Mouse (Mus musculus) splenic B cell, adult 2 months (primary cell): ENCODE measurements around the gene Igsf8.
"Not testable (repeated sequence)": the region's sequence is repeated elsewhere in the genome, so short reads cannot be mapped to it uniquely, and the experiment has no call there.

Experiments used
- DNase-seq: peaks from one replicate; pipeline ENCODE4 v3.0.0-alpha.2; 2011; ENCODE audit warnings: low read depth, low spot score
- H3K27me3 ChIP-seq: 2 replicates; pipeline ENCODE4 v1.6.1; 2012; ENCODE audit warnings: mild to moderate bottlenecking, low read length, moderate library complexity, mixed read lengths; ENCODE audit not compliant: control insufficient read depth, poor library complexity, insufficient read depth, severe bottlenecking
- H3K36me3 ChIP-seq: 2 replicates; pipeline ENCODE4 v1.6.1; 2012; ENCODE audit warnings: mild to moderate bottlenecking, low read length, moderate library complexity, mixed read lengths; ENCODE audit not compliant: control insufficient read depth, poor library complexity, insufficient read depth, severe bottlenecking

The Igsf8 gene

DNA sequence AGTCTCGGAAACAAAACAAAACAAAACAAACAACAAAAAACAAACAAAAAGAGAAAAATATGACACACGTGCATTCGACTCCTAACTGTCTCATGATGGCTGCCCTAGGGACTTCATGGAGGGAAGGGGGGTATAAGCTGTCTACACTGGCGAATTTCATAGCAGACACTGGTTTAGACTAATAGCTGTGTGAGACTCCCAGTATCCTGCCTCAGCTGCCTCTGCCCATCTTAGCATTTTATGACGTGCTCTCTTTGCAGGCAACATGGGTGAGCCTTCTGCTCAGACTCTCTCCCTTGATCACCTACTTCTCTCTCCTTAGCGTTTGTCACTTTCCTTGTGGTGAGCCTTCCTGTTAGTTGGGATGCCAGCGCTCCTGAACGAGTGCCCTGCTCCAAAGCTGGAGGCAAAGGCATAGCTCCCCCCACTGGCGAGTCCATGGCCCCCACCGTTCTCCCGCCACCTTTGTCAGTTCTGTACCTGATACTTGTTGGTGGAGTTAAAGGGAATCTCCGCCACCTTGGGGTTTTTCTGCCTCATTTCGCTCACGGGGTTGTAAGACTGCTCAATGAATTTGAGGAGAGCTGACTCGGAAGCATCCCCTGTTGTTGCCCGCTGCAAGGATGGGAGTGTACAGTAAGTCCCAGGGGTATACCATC lies 17.8 kb upstream of the Igsf8 start:
- DNase-seq = peak; percentile 2
- H3K27me3 ChIP-seq = no peaks in the 10 kb centered on the region
- H3K36me3 ChIP-seq = no peaks in the 10 kb centered on the region

DNA sequence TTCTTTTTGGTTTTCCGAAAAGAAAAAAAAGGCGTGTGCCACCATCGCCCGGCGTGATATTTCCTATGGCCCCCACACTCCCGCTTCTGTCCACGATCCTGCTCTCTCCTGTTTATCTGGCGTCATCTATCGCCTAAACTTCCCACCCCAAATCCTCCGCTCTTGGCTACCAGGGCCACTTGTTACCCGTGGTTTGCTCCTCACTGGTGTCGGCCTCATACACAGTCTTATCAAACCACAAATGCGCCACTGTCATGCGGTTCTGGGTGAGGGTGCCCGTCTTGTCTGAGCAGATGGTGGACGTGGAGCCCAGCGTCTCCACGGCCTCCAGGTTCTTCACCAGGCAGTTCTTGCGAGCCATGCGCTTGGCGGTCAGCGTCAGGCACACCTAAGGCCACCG lies 16.8 kb upstream of the Igsf8 start:
- not testable (repeated sequence) for DNase-seq, H3K36me3 ChIP-seq

DNA sequence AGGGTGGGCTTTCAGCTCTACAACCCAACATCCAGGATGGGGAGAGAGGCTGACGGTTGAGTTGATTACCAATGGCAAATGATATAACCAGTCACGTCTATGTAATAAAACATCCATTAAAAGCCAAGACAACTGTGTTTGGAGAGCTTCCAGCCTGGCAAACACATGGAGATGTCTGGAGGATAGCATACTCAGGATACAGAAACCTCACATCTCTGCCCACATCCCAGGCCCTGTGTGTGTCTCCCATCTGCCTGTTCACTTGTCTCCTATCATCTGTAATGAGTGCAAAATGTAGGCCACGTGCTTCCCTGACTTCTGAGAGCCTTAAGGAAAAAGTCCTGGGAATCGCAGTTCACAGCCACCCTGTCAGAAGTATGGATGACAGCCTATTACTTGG lies 14.2 kb upstream of the Igsf8 start:
- Histone ChIP-seq H3K27me3 (no peaks in the 10 kb centered on the region), H3K36me3 (no peaks in the 10 kb centered on the region)
- no peak for DNase-seq

More for the DNA sequence above, 16.8 kb upstream of the Igsf8 start:
- not testable (repeated sequence) for H3K27me3 ChIP-seq

DNA sequence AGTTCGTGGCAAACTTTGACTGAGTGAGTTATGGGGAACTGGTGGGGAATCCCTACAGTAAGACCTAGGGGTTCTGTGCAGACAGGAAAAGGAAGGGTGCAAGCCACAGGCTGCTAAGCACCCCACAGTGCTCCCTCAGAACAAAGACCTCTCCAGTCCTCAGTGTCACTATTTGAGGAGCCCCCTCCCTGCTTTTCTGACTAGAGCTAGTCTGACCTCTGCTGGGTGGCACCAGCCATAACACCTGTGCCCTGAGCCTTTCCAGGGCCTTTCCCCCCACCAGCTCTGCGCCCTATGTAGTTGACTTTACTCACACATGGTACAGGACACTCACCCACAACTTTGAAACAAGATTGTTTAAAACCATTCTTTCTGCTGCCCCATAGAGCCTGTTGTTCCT lies 13.8 kb upstream of the Igsf8 start:
- peak; percentile 36 for DNase-seq
- Histone ChIP-seq H3K27me3 (no peaks in the 10 kb centered on the region), H3K36me3 (no peaks in the 10 kb centered on the region)

DNA sequence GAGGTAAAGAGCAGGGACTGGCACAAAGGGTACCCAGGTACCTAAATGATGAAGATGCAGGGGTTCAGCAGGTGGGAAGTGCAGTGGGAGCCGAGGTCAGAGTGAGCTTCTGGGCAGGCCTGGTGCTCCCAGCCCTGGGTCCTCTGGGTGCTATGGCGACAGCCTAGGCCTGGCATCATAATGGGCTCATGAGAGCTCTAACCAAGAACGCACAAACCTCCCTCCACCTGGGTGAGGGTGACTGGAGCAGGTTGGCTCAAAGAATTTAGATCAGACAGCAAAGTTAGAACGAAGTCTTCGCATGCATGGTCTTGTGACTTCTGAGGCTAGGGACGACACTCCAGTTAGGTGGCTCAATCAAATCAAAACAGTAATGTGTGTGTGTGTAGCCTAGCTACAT lies 3.1 kb upstream of the Igsf8 start, which contains the start of gene Atp1a4:
Atp1a4 (minus strand) TSS at position 101 of the 400 bp plus-strand sequence.
- no peaks in the 10 kb centered on the region for H3K36me3 ChIP-seq
- no peak for DNase-seq
- no peaks in the 10 kb centered on the region for H3K27me3 ChIP-seq

DNA sequence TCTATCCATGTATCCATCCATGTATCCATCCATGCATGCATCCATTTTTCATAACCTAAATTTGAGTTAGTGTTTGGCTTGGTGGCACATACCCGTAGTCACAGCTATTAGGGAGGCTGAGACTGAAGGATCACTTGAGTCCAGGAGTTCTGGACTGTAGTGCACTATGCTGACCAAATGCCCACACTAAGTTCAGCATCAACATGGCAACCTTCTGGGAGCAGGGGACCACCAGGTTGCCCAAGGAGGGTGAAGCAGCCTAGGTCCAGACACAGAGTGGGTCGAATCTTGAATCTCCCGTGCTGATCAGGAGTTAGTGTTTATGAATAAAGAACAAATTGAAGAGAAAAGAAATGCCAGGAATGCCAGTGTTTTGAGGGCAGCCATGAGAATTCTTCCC lies 9.8 kb downstream of the Igsf8 start:
- DNase-seq = no peak
- no peaks in the 10 kb centered on the region for H3K27me3 ChIP-seq

DNA sequence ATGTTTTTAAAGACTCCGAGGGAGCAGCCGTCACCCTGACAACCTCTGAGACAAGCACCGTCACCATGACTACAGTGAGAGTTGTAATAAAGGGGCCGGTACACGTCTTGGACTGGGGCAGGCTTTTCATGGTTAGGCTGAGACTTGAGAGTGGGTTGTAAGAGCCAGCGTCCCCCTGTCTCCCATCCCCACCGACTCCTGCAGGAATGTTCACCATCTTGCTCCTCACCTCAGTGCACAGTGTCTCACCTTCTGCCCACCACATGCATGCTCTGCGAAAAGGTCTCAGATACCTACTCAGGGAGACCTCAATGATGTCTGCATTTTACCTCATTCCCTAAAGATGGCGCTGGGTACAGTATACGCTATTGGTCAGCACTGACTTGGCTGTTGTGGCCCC lies 10.3 kb downstream of the Igsf8 start:
- no peak for DNase-seq
- Histone ChIP-seq H3K36me3 (no peaks in the 10 kb centered on the region), H3K27me3 (no peaks in the 10 kb centered on the region)

More for the DNA sequence above, 9.8 kb downstream of the Igsf8 start:
- H3K36me3 ChIP-seq = no peaks in the 10 kb centered on the region

DNA sequence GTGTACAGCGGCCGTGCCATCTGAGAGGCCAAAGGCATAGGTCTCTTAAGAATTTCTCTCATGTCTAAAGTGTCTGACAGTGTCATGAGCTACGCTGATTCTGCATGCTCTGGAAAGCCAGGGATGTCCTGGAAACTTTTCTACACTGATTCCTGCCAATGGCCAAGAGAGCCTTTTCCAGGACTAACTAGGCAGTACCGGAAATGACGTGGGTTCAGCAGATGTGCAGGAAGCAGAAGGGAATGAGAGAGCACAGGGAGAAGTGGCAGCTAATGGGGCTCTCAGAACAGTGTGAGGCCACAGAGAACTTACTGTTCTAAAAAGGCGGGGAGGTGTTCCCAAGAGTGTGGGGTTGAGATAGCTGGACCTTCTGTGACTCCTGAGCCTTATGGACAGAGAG lies 11.9 kb downstream of the Igsf8 start:
- Histone ChIP-seq H3K27me3 (no peaks in the 10 kb centered on the region), H3K36me3 (no peaks in the 10 kb centered on the region)
- DNase-seq = no peak

DNA sequence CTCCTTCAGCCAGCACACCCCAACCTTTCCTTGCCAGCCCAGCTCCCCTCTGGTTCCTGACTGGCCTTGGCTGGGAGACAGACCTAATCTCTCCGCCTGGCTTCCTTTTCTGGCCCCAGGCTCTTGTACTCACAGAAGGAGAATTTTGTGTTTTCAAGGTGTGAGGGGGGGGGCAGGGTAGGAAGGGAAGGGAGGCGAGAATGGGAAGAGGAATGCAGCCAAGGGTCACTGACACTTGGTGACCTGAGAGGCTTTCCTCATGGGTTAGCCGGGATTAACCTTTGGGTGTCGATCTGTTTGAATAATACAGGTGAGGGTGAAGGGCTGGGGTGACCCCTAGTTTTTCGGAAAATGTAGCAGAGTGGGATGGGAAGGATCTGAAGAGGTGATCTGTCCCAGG lies 12.7 kb downstream of the Igsf8 start:
- H3K27me3 ChIP-seq = no peaks in the 10 kb centered on the region
- DNase-seq = no peak

DNA sequence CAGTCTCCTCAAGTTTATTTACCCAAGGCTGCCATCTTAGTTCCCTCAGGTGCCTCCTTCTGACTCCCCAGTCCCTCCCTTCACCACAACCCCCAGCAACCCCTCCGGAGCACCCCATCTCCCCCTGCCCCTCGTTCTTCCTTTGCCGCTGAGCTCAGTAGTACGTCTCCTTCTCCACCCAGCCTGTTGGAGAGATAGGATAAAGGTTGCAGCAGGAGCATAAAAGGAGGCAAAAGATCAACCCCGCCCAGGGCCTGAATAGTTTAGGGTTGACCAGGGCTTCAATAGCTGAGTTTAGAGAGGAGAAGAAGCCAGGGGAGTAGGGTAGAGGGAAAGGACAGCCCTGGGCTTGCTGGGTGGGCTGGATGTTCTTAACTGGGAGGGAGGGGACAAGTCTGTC lies 13.1 kb downstream of the Igsf8 start:
- no peaks in the 10 kb centered on the region for H3K36me3 ChIP-seq
- H3K27me3 ChIP-seq = no peaks in the 10 kb centered on the region
- DNase-seq = no peak

More for the DNA sequence above, 12.7 kb downstream of the Igsf8 start:
- H3K36me3 ChIP-seq = no peaks in the 10 kb centered on the region

DNA sequence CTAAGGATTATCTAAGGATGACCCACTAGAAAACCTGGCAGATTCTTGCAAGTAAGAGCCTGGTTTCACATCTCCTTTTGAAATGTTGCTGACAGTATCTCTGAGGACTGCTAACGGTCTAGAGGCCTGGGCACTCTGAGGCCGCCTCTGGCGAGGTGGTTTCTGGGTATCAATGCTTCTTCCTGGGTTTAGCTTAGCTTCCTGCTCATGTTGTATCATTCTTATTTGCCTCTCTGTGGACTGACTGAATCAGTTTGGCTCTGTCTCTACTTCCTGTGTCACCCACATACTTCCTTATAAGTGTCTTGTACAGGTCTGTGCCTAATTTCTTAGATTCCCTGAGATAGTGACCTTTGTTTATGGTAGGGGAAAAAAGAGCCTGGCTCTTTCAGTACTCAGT lies 15.7 kb downstream of the Igsf8 start:
- DNase-seq = peak; percentile 79
- H3K27me3 ChIP-seq = no peaks in the 10 kb centered on the region
- H3K36me3 ChIP-seq = no peaks in the 10 kb centered on the region

DNA sequence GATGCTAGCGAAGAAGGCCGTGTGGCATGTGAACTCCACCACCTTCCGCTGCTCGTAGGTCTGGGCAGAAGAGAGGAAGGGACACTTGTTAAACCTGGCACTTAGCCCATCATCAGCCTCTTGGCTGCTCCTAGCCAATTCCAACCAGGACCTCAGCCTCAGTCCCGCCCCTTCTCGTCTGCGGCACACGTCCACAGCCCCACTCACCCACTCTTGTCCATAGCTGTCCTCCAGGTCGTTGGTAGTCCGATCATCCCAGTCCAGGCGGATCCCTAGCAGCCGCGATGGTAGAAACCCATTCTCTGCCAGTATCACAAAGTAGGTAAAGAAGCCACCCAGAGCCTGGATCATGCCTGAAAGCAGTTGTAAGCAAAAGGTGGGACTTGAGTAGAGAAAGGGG lies 16.9 kb downstream of the Igsf8 start:
- no peaks in the 10 kb centered on the region for H3K27me3 ChIP-seq
- DNase-seq = no peak

DNA sequence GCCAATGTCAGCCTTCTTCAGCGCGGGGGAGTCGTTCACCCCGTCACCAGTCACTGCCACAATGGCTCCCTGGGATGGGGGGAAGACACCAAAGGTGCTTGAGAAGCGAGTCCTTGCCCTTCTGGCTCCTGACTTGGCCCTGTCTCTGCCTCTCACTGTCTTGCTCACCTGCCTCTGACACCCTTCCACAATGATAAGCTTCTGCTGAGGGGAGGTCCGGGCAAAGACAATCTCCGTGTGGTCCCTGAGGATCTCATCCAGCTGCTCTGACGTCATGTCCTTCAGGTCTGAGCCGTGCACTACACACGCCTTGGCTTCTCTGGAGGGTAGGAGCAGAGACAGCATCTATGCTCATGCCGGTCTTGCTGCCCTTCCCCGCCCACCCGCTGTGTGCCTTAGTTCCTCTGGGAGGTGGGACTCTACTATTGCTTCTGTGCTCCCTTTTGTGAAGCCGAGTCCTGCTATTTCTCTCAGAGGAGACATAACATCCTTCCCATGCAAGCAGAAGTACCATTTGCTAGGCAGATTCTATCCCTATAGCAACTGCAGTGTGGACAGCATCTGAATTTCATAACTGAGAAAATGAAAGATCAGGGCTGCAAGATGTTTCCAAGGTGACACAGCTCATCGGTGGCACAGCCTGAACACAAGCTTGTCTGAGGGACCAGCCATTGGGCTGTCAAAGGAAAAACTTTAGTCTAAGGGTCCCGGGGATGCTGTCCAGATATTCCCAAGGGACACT lies 18.5 kb downstream of the Igsf8 start:
- DNase-seq = no peak
- Histone ChIP-seq H3K36me3 (no peaks in the 10 kb centered on the region), H3K27me3 (no peaks in the 10 kb centered on the region)

More for the DNA sequence above, 16.9 kb downstream of the Igsf8 start:
- H3K36me3 ChIP-seq = no peaks in the 10 kb centered on the region

DNA sequence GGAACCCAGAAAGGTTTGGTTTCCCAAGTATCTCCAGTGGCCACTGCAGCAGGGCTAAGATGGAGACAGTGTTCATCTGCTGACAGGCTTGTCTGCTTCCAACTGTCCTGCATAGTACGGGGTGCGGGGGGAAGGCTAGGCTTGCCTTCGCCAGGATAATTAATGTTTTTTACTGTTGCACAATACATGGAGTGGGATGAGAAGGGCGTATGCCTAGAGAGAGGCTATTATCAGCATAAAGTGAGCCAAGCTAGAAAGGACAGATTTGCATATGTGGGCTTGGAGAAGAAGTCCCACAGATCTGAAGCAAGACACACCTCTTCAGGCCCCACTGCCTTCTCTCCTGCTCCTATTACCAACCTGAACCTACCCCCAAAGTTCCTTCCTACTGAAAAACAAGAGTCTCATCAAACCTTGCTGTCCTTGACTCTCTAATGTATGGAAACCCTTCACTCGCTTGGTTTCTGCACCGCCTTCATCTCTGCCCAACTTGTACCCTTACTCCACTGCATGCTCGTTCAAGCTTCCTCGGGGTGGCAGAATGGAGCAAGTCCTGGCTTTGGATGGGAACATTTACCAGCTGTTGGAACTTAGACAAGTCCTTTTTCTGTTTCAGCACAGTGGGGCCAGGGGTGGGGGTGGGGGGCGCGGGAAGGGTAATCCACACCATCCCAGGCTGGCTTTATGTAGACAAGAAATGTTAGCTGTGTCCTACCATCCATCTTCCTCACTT lies 20.2 kb downstream of the Igsf8 start:
- Histone ChIP-seq H3K27me3 (no peaks in the 10 kb centered on the region), H3K36me3 (no peaks in the 10 kb centered on the region)
- DNase-seq = no peak

DNA sequence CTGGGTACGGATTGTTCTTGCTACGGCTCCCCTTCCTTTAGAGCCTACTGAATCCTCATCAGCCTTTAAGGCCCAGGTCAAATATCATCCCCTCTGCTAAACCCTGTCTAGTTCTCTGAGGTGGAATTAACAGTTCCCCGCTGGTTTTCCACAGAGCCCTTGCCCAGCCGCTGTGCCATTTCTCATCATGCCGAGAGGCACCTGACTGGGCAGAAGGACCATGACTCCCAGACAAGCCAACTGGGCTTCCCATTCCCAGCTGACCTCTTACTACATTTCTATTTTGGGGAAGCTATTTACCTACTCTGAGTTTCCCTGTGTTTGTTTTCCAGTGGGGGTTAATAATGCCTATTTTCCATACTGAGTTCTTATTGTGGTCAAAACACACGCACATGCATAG lies 21.6 kb downstream of the Igsf8 start:
- DNase-seq = no peak
- Histone ChIP-seq H3K27me3 (no peaks in the 10 kb centered on the region), H3K36me3 (no peaks in the 10 kb centered on the region)
